Mouse (Mus musculus) heart, adult 11 months (tissue): ENCODE data around the gene Serpinb9c.
"Not testable (repeated sequence)": the region's sequence is repeated elsewhere in the genome, so short reads cannot be mapped to it uniquely, and the experiment has no call there.

Experiments used
- DNase-seq: peaks from one replicate; pipeline ENCODE4 v3.0.0; 2022

The Serpinb9c gene

GRCm38 (mm10) chr13:33159642-33160041 is at the start of gene Serpinb9c:
Gene Serpinb9c (minus strand): TSS chr13:33159742.
- peak; percentile 67 for DNase-seq

- DNase-seq, result no peak
Observed at GRCm38 (mm10) chr13:33199740-33200139, 40.2 kb upstream of the Serpinb9c start.

GRCm38 (mm10) chr13:33192659-33193058 is 33.1 kb upstream of the Serpinb9c start, which contains the start of gene Serpinb9d:
Gene Serpinb9d (plus strand): TSS chr13:33192959.
- DNase-seq, result no peak

GRCm38 (mm10) chr13:33190486-33190885 is 30.9 kb upstream of the Serpinb9c start:
- not testable (repeated sequence) for DNase-seq

GRCm38 (mm10) chr13:33141435-33141834 is 18.1 kb downstream of the Serpinb9c start:
- no peak for DNase-seq

- no peak for DNase-seq
Observed at GRCm38 (mm10) chr13:33137717-33138116, 21.8 kb downstream of the Serpinb9c start.

GRCm38 (mm10) chr13:33113054-33113453 is 46.5 kb downstream of the Serpinb9c start:
- DNase-seq, result peak; percentile 83

- DNase-seq, result no peak
Observed at GRCm38 (mm10) chr13:33105626-33106025, 53.9 kb downstream of the Serpinb9c start.
